Mouse (Mus musculus): Measurements from ENCODE around the gene Man1a.

Gene Man1a

GRCm38 (mm10) chr10:54060587-54060986 lies 15.8 kb downstream of the Man1a start:
- DNase-seq, result no peak

- DNase-seq, result no peak
Measured at GRCm38 (mm10) chr10:54059679-54060249, 16.6 kb downstream of the Man1a start.

GRCm38 (mm10) chr10:54059092-54059496 lies 17.3 kb downstream of the Man1a start:
- no peak for DNase-seq

- no peak for DNase-seq
Measured at GRCm38 (mm10) chr10:54058657-54059056, 17.8 kb downstream of the Man1a start.

- DNase-seq, result no peak
Measured at GRCm38 (mm10) chr10:54054188-54054587, 22.2 kb downstream of the Man1a start.

- DNase-seq, result no peak
Measured at GRCm38 (mm10) chr10:54047885-54048284, 28.5 kb downstream of the Man1a start.

- no peak for DNase-seq
Measured at GRCm38 (mm10) chr10:54043358-54043757, 33.1 kb downstream of the Man1a start.

GRCm38 (mm10) chr10:54042212-54042840 lies 34.1 kb downstream of the Man1a start:
- DNase-seq, result no peak

GRCm38 (mm10) chr10:54040261-54041165 lies 35.9 kb downstream of the Man1a start:
- peak; percentile 76 to 78 for DNase-seq

- DNase-seq, result peak in 1 of 2 experiments; percentile 47
Measured at GRCm38 (mm10) chr10:54039754-54040153, 36.7 kb downstream of the Man1a start.

GRCm38 (mm10) chr10:54038734-54039133 lies 37.7 kb downstream of the Man1a start:
- DNase-seq, result no peak

- DNase-seq, result no peak
Measured at GRCm38 (mm10) chr10:54038180-54038579, 38.2 kb downstream of the Man1a start.

GRCm38 (mm10) chr10:54037348-54038010 lies 38.9 kb downstream of the Man1a start:
- DNase-seq, result no peak

- peak; percentile 52 for DNase-seq
Measured at GRCm38 (mm10) chr10:54035586-54035985, 40.8 kb downstream of the Man1a start.

- no peak for DNase-seq
Measured at GRCm38 (mm10) chr10:54034779-54035178, 41.6 kb downstream of the Man1a start.

- no peak for DNase-seq
Measured at GRCm38 (mm10) chr10:54032316-54033092, 43.9 kb downstream of the Man1a start.

- DNase-seq, result no peak
Measured at GRCm38 (mm10) chr10:54028866-54029265, 47.5 kb downstream of the Man1a start.

GRCm38 (mm10) chr10:54026738-54027427 lies 49.5 kb downstream of the Man1a start:
- no peak for DNase-seq

- no peak for DNase-seq
Measured at GRCm38 (mm10) chr10:54026101-54026500, 50.3 kb downstream of the Man1a start.

GRCm38 (mm10) chr10:54017904-54018454 lies 58.4 kb downstream of the Man1a start:
- no peak for DNase-seq

GRCm38 (mm10) chr10:54014116-54014758 lies 62.2 kb downstream of the Man1a start:
- no peak for DNase-seq

All from B cell, adult 2 months (primary cell).